Mouse (Mus musculus) hindbrain, embryonic 16.5 days (tissue): ENCODE results near the gene Esam. TPM values are rescaled to one million over a fixed set of nuclear protein-coding genes. Genes with fewer than 3 reads are reported as not detected.

Experiments
- ATAC-seq: fragments of 200-750 bp; cut with Nextera tagmentation; 2 replicates; pipeline ENCODE4 v1.8.0; 2017; ENCODE audit warnings: moderate TSS enrichment, moderate library complexity
- H3K27ac ChIP-seq: fragments of 300-500 bp; sonication (generic); 2 replicates; pipeline ENCODE4 v1.5.1; 2014; ENCODE audit warnings: low read depth, mild to moderate bottlenecking, control low read depth, low read length, moderate library complexity
- H3K27me3 ChIP-seq: fragments of 300-500 bp; sonication (generic); replicated peaks from 2 replicates; pipeline ENCODE4 v1.6.1; 2014; ENCODE audit warnings: low read length; ENCODE audit not compliant: control insufficient read depth, insufficient read depth
- H3K36me3 ChIP-seq: fragments of 300-500 bp; sonication (generic); 2 replicates; pipeline ENCODE4 v1.6.1; 2014; ENCODE audit warnings: mild to moderate bottlenecking, low read length, moderate library complexity, mixed read lengths; ENCODE audit not compliant: control insufficient read depth, insufficient read depth
- H3K4me1 ChIP-seq: fragments of 300-500 bp; sonication (generic); 2 replicates; pipeline ENCODE4 v1.6.1; 2014; ENCODE audit warnings: low read depth, low read length; ENCODE audit not compliant: control insufficient read depth, insufficient read depth
- H3K4me2 ChIP-seq: fragments of 300-500 bp; sonication (generic); 2 replicates; pipeline ENCODE4 v1.6.1; 2014; ENCODE audit warnings: mild to moderate bottlenecking, low read length, control low read depth, moderate library complexity
- H3K4me3 ChIP-seq: fragments of 300-500 bp; sonication (generic); 2 replicates; pipeline ENCODE4 v1.5.1; 2014; ENCODE audit warnings: mild to moderate bottlenecking, low read length, control low read depth, moderate library complexity
- H3K9ac ChIP-seq: fragments of 300-500 bp; sonication (generic); 2 replicates; pipeline ENCODE4 v1.6.1; 2014; ENCODE audit warnings: low read depth, mild to moderate bottlenecking, control low read depth, low read length, moderate library complexity
- H3K9me3 ChIP-seq: fragments of 300-500 bp; sonication (generic); 2 replicates; pipeline ENCODE4 v1.6.1; 2014; ENCODE audit warnings: mild to moderate bottlenecking, low read length, moderate library complexity; ENCODE audit not compliant: control insufficient read depth
- WGBS: fragments of 180-500 bp; shearing (Covaris S2); extraction: QIAGEN DNeasy Blood & Tissue Kit; methylation state at CpG from one replicate; pipeline ENCODE4 v1.1.7; 2014; 5-methylcytosine and 5-hydroxymethylcytosine counted together
- polyA plus RNA-seq: library from polyadenylated mRNA; unstranded; fragments of >200 nt; fragmentation: Nextera tagmentation; extraction: Ambion mirVana; gene quantifications from 2 replicates; pipeline ENCODE4 v1.2.1, GENCODE M21; 2015

Gene Esam
- polyA plus RNA-seq, 1 experiment from 2014 or later, result 44.6 TPM

DNA sequence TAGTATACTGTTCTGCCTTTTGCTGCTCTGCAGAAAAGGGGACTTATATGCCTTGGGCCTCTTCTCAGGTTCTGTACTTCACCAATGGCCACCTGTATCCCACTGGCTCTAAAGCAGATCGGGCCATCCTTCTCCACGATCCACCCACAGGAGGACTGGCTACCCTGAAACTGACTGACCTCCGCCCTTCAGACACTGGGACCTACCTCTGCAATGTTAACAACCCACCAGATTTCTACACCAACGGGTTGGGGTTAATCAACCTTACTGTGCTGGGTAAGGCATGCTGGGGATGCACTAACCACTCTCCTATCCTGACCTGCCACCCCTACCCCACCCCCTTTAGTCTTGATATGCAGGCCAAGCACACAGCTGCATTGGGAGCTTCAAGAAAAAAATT is 12.3 kb downstream of the Esam start:
- Histone ChIP-seq H3K27ac (no peak overlapping the region), H3K4me2 (no peak overlapping the region), H3K4me1 (peaks cover 8% of the 10 kb centered on the region), H3K9ac (no peak overlapping the region), H3K9me3 (no peaks in the 10 kb centered on the region), H3K27me3 (peaks cover 2% of the 10 kb centered on the region), H3K4me3 (no peak overlapping the region), H3K36me3 (no peaks in the 10 kb centered on the region)
- no peak for ATAC-seq
- WGBS, result 88% methylated on average over 4 of the region's 4 CpGs

DNA sequence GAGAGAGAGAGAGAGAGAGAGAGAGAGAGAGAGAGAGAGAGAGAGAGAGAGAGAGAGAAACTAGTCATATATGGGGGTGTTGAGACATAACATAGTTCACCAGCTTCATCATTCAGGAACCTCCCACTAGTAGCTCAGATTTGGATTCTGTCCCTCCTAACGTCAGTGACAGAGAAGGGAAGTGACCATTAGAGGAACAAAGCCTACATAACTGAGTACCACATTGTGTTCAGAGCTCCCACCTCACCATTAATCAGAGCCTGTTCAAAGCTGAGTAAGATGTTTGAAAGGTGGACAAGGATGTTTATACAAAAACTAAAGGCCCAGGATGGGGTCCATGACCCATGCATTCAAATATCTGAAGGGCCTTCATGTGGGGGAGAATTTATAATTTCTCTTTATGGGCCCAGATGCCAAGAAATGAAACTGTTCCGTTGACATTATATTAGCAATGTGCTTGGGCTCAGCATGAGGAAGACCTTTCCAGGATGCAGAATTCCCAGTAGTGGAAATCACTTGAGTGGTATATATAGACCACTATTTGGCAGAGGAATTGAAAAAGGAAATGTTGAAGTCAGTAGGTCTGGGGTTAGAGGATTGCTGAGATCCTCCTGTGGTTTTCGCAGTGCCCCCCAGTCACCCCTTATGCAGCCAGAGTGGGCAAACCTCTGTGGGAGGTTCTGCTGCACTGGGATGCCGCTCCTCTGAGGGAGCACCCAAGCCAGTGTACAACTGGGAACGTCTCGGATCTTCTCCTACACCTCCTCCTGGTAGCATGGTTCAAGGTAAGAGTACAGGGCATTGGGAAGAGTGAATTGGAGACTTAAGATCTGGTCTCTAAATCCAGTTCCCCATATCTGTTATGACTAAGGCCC is 13.1 kb downstream of the Esam start:
- Histone ChIP-seq H3K4me1 (peaks cover 10% of the 10 kb centered on the region), H3K9me3 (no peaks in the 10 kb centered on the region), H3K4me3 (no peak overlapping the region), H3K27ac (no peak overlapping the region), H3K27me3 (peaks cover 9% of the 10 kb centered on the region), H3K36me3 (no peaks in the 10 kb centered on the region), H3K9ac (no peak overlapping the region), H3K4me2 (no peak overlapping the region)
- ATAC-seq, result no peak
- 88% methylated on average over 6 of the region's 6 CpGs for WGBS

DNA sequence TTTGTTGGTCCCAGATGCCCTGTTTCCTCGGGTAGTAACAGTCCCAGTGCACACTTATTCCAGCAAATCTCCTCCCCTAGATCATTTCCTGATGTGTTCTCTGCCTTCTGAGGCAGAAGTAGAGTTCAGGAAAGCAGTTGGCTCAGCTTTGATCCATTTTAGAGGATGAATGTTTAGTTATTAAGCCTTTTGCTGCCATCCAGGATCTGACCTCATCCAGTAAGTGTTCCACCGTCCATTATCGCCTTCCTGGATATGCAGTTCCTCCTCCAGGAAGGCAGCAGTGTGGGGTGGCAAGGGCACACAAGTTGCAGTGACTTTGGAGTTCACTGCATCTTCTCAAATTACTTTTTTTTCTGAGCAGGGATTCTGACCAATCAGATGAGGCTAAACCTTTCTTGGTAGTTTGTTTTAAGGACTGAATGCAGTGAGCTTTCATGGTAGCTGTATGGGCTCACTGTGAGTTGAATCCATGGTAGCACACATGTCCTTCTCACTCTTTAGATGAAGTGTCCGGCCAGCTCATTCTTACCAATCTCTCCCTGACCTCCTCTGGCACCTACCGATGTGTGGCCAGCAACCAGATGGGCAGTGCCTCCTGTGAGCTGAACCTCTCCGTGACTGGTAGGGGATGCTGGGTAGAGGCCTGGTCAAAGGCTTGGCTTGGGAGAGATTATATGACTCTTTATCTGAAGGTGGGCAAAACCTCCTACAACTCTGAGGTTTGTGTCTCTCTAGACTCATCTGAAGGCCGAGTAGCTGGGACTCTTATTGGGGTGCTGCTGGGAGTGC is 14.2 kb downstream of the Esam start:
- Histone ChIP-seq H3K4me2 (no peak overlapping the region), H3K36me3 (no peaks in the 10 kb centered on the region), H3K27ac (no peak overlapping the region), H3K4me3 (no peak overlapping the region), H3K4me1 (peaks cover 10% of the 10 kb centered on the region), H3K9ac (no peak overlapping the region), H3K9me3 (no peaks in the 10 kb centered on the region), H3K27me3 (peaks cover 15% of the 10 kb centered on the region)
- no peak for ATAC-seq
- 70% methylated on average over 7 of the region's 7 CpGs for WGBS

DNA sequence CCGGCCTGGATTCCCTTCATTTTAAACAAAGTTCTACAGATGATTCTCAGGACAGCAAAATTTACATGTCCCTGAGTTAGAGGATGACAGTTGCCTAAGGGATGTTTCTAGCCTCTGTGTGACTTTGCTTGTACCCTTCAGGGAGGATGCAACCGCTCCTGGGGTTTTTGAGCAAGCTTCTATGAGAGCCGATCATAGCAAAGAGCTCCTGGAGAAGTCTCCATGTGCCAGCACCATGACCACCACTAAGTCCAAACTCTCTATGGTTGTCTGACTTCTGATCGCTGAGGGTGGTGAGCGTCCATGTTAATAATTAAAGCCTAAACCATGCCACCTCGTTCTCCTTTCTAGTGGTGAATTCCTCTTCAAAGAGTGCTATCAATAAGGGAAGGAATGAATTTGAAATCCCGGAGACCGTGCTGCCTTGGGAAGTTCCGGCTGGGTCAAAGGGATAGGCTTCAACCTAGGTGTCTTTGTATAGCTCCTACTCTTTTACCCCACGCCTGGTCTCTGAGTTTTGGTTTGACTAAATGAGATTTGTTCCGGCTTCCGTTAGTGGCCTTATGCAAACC is 16.1 kb downstream of the Esam start:
- ATAC-seq, result no peak
- no peaks in the 10 kb centered on the region for H3K36me3 ChIP-seq
- H3K9ac ChIP-seq, result no peak overlapping the region
- H3K4me1 ChIP-seq, result peaks cover 10% of the 10 kb centered on the region
- no peak overlapping the region for H3K27ac ChIP-seq
- H3K9me3 ChIP-seq, result no peaks in the 10 kb centered on the region
- H3K4me3 ChIP-seq, result peak overlapping the region; percentile 37; the same call in 1 of the 2 replicates
- peaks cover 18% of the 10 kb centered on the region for H3K27me3 ChIP-seq
- WGBS, result 23% methylated on average over 12 of the region's 12 CpGs
- peak overlapping the region; percentile 71 for H3K4me2 ChIP-seq

DNA sequence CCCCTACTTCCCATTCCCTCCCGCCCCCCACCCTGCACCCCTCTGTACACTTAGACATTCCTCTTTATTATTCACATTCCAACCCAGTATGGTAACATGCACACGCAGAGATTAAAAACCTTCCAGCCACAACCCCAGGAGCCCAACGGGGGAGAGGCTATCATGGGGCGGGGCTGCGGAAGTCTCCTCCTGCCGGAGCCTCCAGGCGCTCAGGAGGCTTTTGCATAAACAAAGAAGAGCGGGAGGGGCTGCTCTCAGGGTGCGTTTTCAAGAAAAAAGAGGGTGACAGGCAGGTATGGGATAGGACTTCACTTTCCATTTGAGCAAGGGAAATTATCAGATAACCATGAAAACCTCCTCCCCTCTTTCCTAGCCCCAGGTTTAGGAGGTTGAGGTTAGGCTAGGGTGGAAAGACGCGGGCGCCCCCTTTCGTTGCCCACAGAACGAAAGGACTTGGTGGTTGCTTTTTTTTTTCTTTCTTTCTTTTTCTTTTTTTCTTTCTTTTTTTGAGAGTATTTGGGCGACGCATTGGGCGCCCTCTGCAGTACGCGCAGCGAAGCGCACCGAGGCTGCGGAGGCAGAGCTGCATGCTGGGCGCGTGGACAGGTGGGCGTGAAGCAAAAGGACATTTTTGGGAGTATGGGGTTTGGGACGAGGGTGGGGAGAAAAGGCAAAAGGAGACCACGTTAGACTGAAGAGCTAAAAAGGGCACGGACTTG is 16.7 kb downstream of the Esam start:
- ATAC-seq, result peak; percentile 57
- H3K9ac ChIP-seq, result peak overlapping the region; percentile 45; the same call in 1 of the 2 replicates
- H3K4me2 ChIP-seq, result peak overlapping the region; percentile 71
- peaks cover 10% of the 10 kb centered on the region for H3K4me1 ChIP-seq
- H3K4me3 ChIP-seq, result peak overlapping the region; percentile 37
- WGBS, result under 1% methylated on average over 29 of the region's 29 CpGs
- H3K27me3 ChIP-seq, result peaks cover 23% of the 10 kb centered on the region
- no peaks in the 10 kb centered on the region for H3K9me3 ChIP-seq
- H3K36me3 ChIP-seq, result no peaks in the 10 kb centered on the region
- no peak overlapping the region for H3K27ac ChIP-seq

DNA sequence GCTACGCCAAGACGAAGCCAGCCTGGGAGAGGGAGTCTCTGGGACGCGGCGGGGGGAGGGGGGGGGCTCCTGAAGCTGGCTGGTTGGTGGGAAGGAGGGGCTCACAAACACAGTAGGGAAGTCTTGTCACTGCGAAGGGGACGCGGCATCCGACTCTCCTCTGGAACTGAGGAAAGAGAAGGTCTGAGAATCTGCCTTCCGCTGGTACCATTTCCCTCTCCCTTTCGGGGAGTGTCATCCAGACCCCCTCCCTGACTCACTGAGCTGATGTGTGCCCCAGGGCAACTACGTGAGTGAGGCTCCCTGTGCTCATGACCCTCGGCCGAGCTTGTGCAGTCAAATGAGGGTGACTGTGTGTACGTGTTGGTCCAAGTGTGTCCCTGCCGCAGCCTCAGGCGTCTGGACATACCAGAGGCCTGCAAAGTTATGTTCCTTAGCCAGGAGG is 17.3 kb downstream of the Esam start:
- Histone ChIP-seq H3K36me3 (no peaks in the 10 kb centered on the region), H3K4me3 (peak overlapping the region; percentile 37), H3K4me1 (peaks cover 10% of the 10 kb centered on the region), H3K4me2 (peak overlapping the region; percentile 71), H3K9ac (peak overlapping the region; percentile 45; the same call in 1 of the 2 replicates), H3K9me3 (no peaks in the 10 kb centered on the region), H3K27ac (no peak overlapping the region), H3K27me3 (peaks cover 23% of the 10 kb centered on the region)
- ATAC-seq, result peak; percentile 41
- 6% methylated on average over 16 of the region's 17 CpGs for WGBS

DNA sequence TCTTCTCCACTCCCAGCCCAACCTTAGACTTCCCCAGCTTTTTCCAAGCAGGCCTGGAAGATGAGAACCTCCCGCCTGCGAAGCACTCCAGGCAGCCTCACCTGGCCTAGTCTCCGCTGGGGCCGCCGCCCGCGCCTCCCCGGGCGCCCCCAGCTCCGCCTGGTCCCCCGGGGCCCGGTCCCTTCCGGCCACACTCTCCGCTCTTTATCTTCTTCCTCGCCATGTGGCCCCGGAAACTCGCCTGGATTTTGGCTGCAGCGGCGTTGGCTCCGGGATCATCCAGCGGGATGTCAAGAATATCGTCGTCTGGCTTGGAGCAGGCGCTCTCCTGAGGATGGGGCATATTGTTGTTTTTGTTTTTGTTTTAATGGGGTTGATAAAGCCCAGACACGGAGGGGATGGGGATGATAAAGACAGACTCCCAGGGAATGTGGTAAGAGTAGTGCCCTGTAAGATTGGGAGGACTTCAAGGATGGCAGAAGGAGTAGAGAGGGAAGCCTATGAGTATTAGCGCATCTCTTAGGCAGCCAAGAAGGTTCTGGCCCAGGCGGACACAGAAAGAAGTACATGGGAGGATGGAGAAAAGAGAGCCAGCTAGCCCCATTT is 18.1 kb downstream of the Esam start:
- 15% methylated on average over 27 of the region's 27 CpGs for WGBS
- ATAC-seq, result peak; percentile 7; the same call in 1 of the 2 replicates
- Histone ChIP-seq H3K27ac (no peak overlapping the region), H3K9ac (no peak overlapping the region), H3K4me1 (peaks cover 10% of the 10 kb centered on the region), H3K4me2 (peak overlapping the region; percentile 11; the same call in 1 of the 2 replicates), H3K36me3 (no peaks in the 10 kb centered on the region), H3K9me3 (no peaks in the 10 kb centered on the region), H3K27me3 (peaks cover 29% of the 10 kb centered on the region), H3K4me3 (peak overlapping the region; percentile 7; the same call in 1 of the 2 replicates)

DNA sequence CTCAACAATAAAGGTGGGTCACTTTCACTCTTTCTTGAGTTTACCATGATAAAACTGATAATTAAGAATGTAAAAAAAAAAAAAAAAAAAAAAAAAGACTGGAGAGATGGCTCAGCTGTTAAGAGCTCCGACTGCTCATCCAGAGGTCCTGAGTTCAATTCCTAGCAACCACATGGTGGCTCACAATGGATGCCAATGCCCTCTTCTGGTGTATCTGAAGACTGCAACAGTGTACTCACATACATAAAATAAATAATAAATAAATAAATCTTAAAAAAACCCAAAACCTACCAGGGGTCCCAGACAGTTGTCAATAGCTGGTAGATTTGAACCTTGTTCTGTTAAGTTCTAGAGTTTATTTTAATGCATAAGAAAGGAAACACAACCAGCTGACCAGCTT is 19.0 kb downstream of the Esam start:
- ATAC-seq, result no peak
- H3K9ac ChIP-seq, result no peak overlapping the region
- WGBS, result 78% methylated on average over 1 of the region's 1 CpGs
- H3K9me3 ChIP-seq, result no peaks in the 10 kb centered on the region
- H3K4me3 ChIP-seq, result no peak overlapping the region
- H3K4me2 ChIP-seq, result no peak overlapping the region
- H3K4me1 ChIP-seq, result peaks cover 12% of the 10 kb centered on the region
- H3K27ac ChIP-seq, result no peak overlapping the region
- H3K36me3 ChIP-seq, result no peaks in the 10 kb centered on the region
- peaks cover 37% of the 10 kb centered on the region for H3K27me3 ChIP-seq
